Mouse (Mus musculus) bone marrow macrophage, adult 2 months (primary cell): ENCODE data around the gene Suv39h1.

Experiments used
- CTCF ChIP-seq: IDR thresholded peaks from 2 replicates; pipeline ENCODE4 v1.5.1; 2012; ENCODE audit warnings: low read depth, mild to moderate bottlenecking, low read length, moderate library complexity
- POLR2A ChIP-seq: IDR thresholded peaks from 2 replicates; pipeline ENCODE4 v1.6.1; 2012; ENCODE audit warnings: mild to moderate bottlenecking, low read depth, low read length, borderline replicate concordance

GRCm38 (mm10) chrX:8099435-8099834, 24.9 kb upstream of the Suv39h1 start:
- no peak for TF ChIP-seq CTCF
- no peak for TF ChIP-seq POLR2A
